Mouse (Mus musculus): Measurements from ENCODE around the gene Nudt3. TPM values are rescaled to one million over a fixed set of nuclear protein-coding genes. Genes with fewer than 3 reads are reported as not detected.

Nudt3 gene
- 19.2 and 20.5 TPM in 2 replicates for polyA plus RNA-seq (2015; fragmentation: Nextera tagmentation; extraction: Ambion mirVana)

DNA sequence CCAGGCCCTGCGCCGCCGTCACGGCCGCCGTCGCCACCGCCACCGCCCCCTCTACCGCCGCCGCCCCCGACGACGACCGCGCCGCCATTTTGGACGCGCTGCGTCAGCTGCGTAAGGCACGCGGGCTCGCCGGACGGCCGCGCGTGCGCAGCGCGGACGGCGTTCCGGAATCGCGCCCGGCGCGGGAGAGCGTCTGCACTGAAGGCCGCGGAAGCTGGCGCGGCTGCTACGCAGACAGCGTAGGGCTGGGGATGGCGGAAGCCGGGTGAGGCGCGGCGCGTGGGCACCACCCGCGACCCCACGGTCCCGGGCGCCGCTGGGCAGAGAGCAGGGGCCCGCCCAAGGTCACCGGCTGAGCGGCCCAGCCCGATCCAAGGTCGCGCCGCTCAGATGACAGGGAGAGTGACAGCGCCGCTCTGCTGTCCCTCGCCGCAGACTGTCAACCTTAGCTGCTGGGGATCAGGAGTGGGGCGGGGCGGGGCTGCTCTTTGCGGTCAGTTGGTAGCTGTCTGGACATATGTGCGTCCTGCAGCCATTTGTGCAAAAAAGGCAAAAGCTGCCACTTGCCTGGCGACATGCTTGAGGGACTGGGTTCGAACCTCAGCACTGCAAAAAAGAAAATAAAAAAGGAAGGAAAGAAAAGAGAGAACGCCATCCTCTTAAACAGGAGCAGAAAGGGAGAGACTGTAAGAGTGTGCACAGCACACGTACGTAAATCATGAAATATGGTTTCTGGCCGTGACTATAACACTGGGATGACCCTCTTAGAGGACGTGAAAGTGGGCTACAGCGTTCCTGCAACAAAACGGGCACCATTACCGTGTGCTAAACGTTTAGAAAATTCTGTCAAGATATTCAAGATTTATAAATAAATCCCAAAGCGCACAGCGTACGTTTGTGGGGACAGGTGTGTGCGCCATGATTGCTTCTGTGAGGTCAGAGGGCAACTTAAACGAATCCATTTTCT, at the start of gene Nudt3:
Gene Nudt3, minus strand, starts transcription at position 136 of the 967 bp plus-strand sequence.
- peak within 1 kb of the TSS; percentile 90 for H3K27ac ChIP-seq (ENCODE audit: low read length)
- WGBS (ENCODE audit: insufficient replicate concordance) = 6% methylated on average over 85 of the region's 91 CpGs
- no peaks in the 10 kb centered on the region for H3K27me3 ChIP-seq (ENCODE audit: control insufficient read depth, insufficient read depth, low read depth, low read length)
- H3K4me2 ChIP-seq (ENCODE audit: low read depth, low read length) = peak within 1 kb of the TSS; percentile 91
- peak; percentile 89 for ATAC-seq (ENCODE audit: low read depth)
- H3K4me1 ChIP-seq (ENCODE audit: control insufficient read depth, low read depth, low read length) = peaks cover 33% of the 10 kb centered on the region
- H3K9ac ChIP-seq (ENCODE audit: low read depth, low read length) = peak within 1 kb of the TSS; percentile 86
- H3K4me3 ChIP-seq (ENCODE audit: low read depth, low read length) = peak within 1 kb of the TSS; percentile 87
- H3K9me3 ChIP-seq (replicated peaks; ENCODE audit: control insufficient read depth, low read length) = no peaks in the 10 kb centered on the region
- H3K36me3 ChIP-seq (ENCODE audit: control insufficient read depth, insufficient read depth) = no peaks in the 10 kb centered on the region

- WGBS (ENCODE audit: insufficient replicate concordance) = 67% methylated on average over 6 of the region's 6 CpGs
- no peaks in the 10 kb centered on the region for H3K4me1 ChIP-seq (ENCODE audit: control insufficient read depth, low read depth, low read length)
- H3K36me3 ChIP-seq (ENCODE audit: control insufficient read depth, insufficient read depth) = no peaks in the 10 kb centered on the region
- H3K27ac ChIP-seq (ENCODE audit: low read length) = no peak overlapping the region
- no peak overlapping the region for H3K4me3 ChIP-seq (ENCODE audit: low read depth, low read length)
- no peak overlapping the region for H3K4me2 ChIP-seq (ENCODE audit: low read depth, low read length)
- no peaks in the 10 kb centered on the region for H3K27me3 ChIP-seq (ENCODE audit: control insufficient read depth, insufficient read depth, low read depth, low read length)
- H3K9ac ChIP-seq (ENCODE audit: low read depth, low read length) = no peak overlapping the region
- no peak for ATAC-seq (ENCODE audit: low read depth)
- H3K9me3 ChIP-seq (replicated peaks; ENCODE audit: control insufficient read depth, low read length) = no peaks in the 10 kb centered on the region
Measured at GRCm38 (mm10) chr17:27671720-27672119, 48.4 kb upstream of the Nudt3 start.

GRCm38 (mm10) chr17:27658767-27659166, 35.5 kb upstream of the Nudt3 start:
- no peak overlapping the region for H3K9ac ChIP-seq (ENCODE audit: low read depth, low read length)
- peaks cover 35% of the 10 kb centered on the region for H3K27me3 ChIP-seq (ENCODE audit: control insufficient read depth, insufficient read depth, low read depth, low read length)
- H3K36me3 ChIP-seq (ENCODE audit: control insufficient read depth, insufficient read depth) = no peaks in the 10 kb centered on the region
- H3K4me2 ChIP-seq (ENCODE audit: low read depth, low read length) = no peak overlapping the region
- no peaks in the 10 kb centered on the region for H3K9me3 ChIP-seq (replicated peaks; ENCODE audit: control insufficient read depth, low read length)
- 55% methylated on average over 7 of the region's 7 CpGs for WGBS (ENCODE audit: insufficient replicate concordance)
- ATAC-seq (ENCODE audit: low read depth) = no peak
- peaks cover 3% of the 10 kb centered on the region for H3K4me1 ChIP-seq (ENCODE audit: control insufficient read depth, low read depth, low read length)
- H3K4me3 ChIP-seq (ENCODE audit: low read depth, low read length) = no peak overlapping the region
- no peak overlapping the region for H3K27ac ChIP-seq (ENCODE audit: low read length)

DNA sequence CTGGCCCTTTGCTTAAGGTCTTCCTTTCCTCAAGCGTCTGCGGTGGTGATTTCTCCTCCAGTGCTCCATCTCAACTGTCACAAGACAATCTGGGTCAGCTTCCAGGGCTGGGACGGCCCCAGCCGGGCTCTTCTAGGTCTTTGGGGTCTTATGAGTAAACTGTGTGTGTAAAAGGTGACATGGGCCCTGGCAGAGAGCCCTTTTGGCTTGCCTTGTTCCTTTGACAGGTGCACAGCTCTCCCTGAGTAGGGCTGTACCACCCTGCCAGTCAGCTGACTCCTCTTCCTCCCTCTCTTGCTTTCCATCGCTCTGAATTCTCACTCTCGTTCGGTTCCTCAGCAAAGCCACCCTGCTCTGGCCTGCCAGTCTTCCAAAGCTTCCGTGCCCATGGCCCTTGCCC, 33.8 kb upstream of the Nudt3 start:
- no peak for ATAC-seq (ENCODE audit: low read depth)
- peaks cover 35% of the 10 kb centered on the region for H3K27me3 ChIP-seq (ENCODE audit: control insufficient read depth, insufficient read depth, low read depth, low read length)
- no peaks in the 10 kb centered on the region for H3K9me3 ChIP-seq (replicated peaks; ENCODE audit: control insufficient read depth, low read length)
- H3K4me2 ChIP-seq (ENCODE audit: low read depth, low read length) = no peak overlapping the region
- H3K9ac ChIP-seq (ENCODE audit: low read depth, low read length) = no peak overlapping the region
- H3K36me3 ChIP-seq (ENCODE audit: control insufficient read depth, insufficient read depth) = no peaks in the 10 kb centered on the region
- 51% methylated on average over 8 of the region's 8 CpGs for WGBS (ENCODE audit: insufficient replicate concordance)
- H3K27ac ChIP-seq (ENCODE audit: low read length) = no peak overlapping the region
- no peak overlapping the region for H3K4me3 ChIP-seq (ENCODE audit: low read depth, low read length)
- H3K4me1 ChIP-seq (ENCODE audit: control insufficient read depth, low read depth, low read length) = peaks cover 5% of the 10 kb centered on the region

DNA sequence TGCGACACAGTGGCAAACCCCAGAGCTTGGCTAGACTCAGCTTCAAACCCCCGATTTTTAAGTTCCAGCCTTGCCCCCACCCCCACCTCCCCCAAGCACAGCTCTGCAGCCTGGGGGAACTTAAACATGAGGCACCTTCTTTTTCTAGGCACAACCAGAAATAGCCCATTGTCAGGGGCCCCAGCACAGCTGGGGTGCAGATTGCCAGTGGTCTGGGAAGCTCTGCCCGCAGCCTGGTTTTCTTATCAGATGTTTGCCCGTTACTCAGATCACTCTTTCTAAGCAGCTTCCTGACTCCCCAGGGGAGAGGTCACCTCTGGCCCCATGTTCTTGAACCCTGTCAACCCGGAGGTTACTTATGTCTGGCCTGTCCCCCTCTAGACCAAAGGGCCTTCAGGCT, 33.1 kb upstream of the Nudt3 start:
- Histone ChIP-seq H3K27me3 (ENCODE audit: control insufficient read depth, insufficient read depth, low read depth, low read length) (peaks cover 35% of the 10 kb centered on the region), H3K4me1 (ENCODE audit: control insufficient read depth, low read depth, low read length) (peaks cover 5% of the 10 kb centered on the region), H3K4me2 (ENCODE audit: low read depth, low read length) (no peak overlapping the region), H3K36me3 (ENCODE audit: control insufficient read depth, insufficient read depth) (no peaks in the 10 kb centered on the region), H3K4me3 (ENCODE audit: low read depth, low read length) (no peak overlapping the region), H3K27ac (ENCODE audit: low read length) (no peak overlapping the region), H3K9me3 (replicated peaks; ENCODE audit: control insufficient read depth, low read length) (no peaks in the 10 kb centered on the region), H3K9ac (ENCODE audit: low read depth, low read length) (no peak overlapping the region)
- no peak for ATAC-seq (ENCODE audit: low read depth)
- 3% methylated on average over 5 of the region's 5 CpGs for WGBS (ENCODE audit: insufficient replicate concordance)

- peaks cover 5% of the 10 kb centered on the region for H3K4me1 ChIP-seq (ENCODE audit: control insufficient read depth, low read depth, low read length)
- H3K9me3 ChIP-seq (replicated peaks; ENCODE audit: control insufficient read depth, low read length) = no peaks in the 10 kb centered on the region
- peaks cover 35% of the 10 kb centered on the region for H3K27me3 ChIP-seq (ENCODE audit: control insufficient read depth, insufficient read depth, low read depth, low read length)
- H3K4me3 ChIP-seq (ENCODE audit: low read depth, low read length) = no peak overlapping the region; the same call in 1 of the 2 replicates
- no peak for ATAC-seq (ENCODE audit: low read depth)
- no peak overlapping the region for H3K9ac ChIP-seq (ENCODE audit: low read depth, low read length)
- 2% methylated on average over 13 of the region's 14 CpGs for WGBS (ENCODE audit: insufficient replicate concordance)
- no peak overlapping the region for H3K4me2 ChIP-seq (ENCODE audit: low read depth, low read length)
- H3K36me3 ChIP-seq (ENCODE audit: control insufficient read depth, insufficient read depth) = no peaks in the 10 kb centered on the region
- H3K27ac ChIP-seq (ENCODE audit: low read length) = no peak overlapping the region
Measured at GRCm38 (mm10) chr17:27656011-27656399, 32.7 kb upstream of the Nudt3 start.

DNA sequence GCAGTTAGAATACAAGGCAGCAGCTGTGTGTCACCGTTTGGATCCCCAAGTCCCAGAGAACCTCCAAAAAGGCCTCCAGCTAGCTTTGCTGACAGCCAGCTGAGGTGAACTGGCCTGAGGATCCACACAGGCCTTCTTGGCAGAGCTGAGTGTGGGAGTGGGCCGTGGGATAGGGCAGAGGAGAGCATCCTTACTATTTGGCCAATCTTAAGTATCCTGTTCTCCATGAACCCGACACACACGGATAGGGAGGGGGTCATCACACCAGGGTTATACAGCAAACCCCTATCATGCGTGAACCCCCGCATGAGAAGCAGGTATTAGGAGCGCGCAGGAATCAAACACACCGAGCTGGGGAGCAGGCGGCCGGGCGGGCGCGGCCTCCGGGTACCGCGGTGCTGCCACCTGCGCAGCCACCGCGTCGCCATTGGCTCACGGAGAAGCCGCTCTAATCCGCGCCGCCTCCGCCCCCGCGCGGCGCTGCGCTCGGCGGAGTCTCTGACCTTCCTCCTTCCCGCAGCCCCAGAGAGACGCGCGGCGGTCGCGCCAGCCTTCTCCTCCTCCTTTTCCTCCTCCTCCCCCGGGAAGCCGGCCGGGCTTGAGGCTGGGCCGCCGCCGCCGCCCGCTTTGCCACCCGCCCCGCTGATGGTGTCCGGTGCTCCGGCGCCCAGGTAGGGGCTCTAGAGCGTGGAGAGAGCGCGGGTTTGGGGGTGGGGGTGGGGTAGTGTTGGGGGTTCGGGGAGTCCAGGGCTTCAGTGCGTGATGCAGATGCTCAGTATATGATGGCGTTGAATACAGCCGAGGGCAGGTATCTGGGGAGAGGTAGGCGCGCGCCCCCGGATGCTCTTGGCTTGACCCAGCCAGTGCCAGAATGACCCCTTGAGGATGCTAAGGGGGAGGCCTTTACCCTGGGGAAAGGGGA, 32.1 kb upstream of the Nudt3 start, which contains the start of gene Pacsin1:
Gene Pacsin1, plus strand, starts transcription at position 421 of the 922 bp plus-strand sequence.
- Histone ChIP-seq H3K4me3 (ENCODE audit: low read depth, low read length) (peak within 1 kb of the TSS; percentile 42), H3K4me2 (ENCODE audit: low read depth, low read length) (peak within 1 kb of the TSS; percentile 46), H3K27me3 (ENCODE audit: control insufficient read depth, insufficient read depth, low read depth, low read length) (peaks cover 38% of the 10 kb centered on the region), H3K27ac (ENCODE audit: low read length) (no peak within 1 kb of the TSS), H3K9me3 (replicated peaks; ENCODE audit: control insufficient read depth, low read length) (no peaks in the 10 kb centered on the region), H3K9ac (ENCODE audit: low read depth, low read length) (no peak within 1 kb of the TSS), H3K4me1 (ENCODE audit: control insufficient read depth, low read depth, low read length) (peaks cover 5% of the 10 kb centered on the region), H3K36me3 (ENCODE audit: control insufficient read depth, insufficient read depth) (no peaks in the 10 kb centered on the region)
- peak; percentile 9; the same call in 1 of the 2 replicates for ATAC-seq (ENCODE audit: low read depth)
- WGBS (ENCODE audit: insufficient replicate concordance) = 3% methylated on average over 63 of the region's 65 CpGs

GRCm38 (mm10) chr17:27653253-27653959, 30.1 kb upstream of the Nudt3 start:
- ATAC-seq (ENCODE audit: low read depth) = no peak
- no peak overlapping the region for H3K9ac ChIP-seq (ENCODE audit: low read depth, low read length)
- 34% methylated on average over 10 of the region's 10 CpGs for WGBS (ENCODE audit: insufficient replicate concordance)
- H3K9me3 ChIP-seq (replicated peaks; ENCODE audit: control insufficient read depth, low read length) = no peaks in the 10 kb centered on the region
- no peak overlapping the region for H3K27ac ChIP-seq (ENCODE audit: low read length)
- peaks cover 38% of the 10 kb centered on the region for H3K27me3 ChIP-seq (ENCODE audit: control insufficient read depth, insufficient read depth, low read depth, low read length)
- H3K4me1 ChIP-seq (ENCODE audit: control insufficient read depth, low read depth, low read length) = peaks cover 5% of the 10 kb centered on the region
- H3K36me3 ChIP-seq (ENCODE audit: control insufficient read depth, insufficient read depth) = no peaks in the 10 kb centered on the region
- no peak overlapping the region for H3K4me3 ChIP-seq (ENCODE audit: low read depth, low read length)
- H3K4me2 ChIP-seq (ENCODE audit: low read depth, low read length) = no peak overlapping the region
